Mouse (Mus musculus): Measurements from ENCODE around the gene Gm10031.
"Not testable (repeated sequence)": the region's sequence is repeated elsewhere in the genome, so short reads cannot be mapped to it uniquely, and the experiment has no call there.

Gm10031 gene

GRCm38 (mm10) chr1:156523842-156524241 is at the start of gene Gm10031:
TSS of gene Gm10031 (plus strand) at chr1:156524012.
- not testable (repeated sequence) for DNase-seq

GRCm38 (mm10) chr1:156474854-156475253 is 49.0 kb upstream of the Gm10031 start:
- no peak for DNase-seq

- no peak for DNase-seq
Observed at GRCm38 (mm10) chr1:156476016-156476415, 47.8 kb upstream of the Gm10031 start.

GRCm38 (mm10) chr1:156476535-156476934 is 47.3 kb upstream of the Gm10031 start:
- no peak for DNase-seq

- DNase-seq, result no peak
Observed at GRCm38 (mm10) chr1:156481826-156482225, 42.0 kb upstream of the Gm10031 start.

GRCm38 (mm10) chr1:156487498-156487897 is 36.3 kb upstream of the Gm10031 start:
- no peak for DNase-seq

- DNase-seq, result no peak
Observed at GRCm38 (mm10) chr1:156488031-156488430, 35.8 kb upstream of the Gm10031 start.

- DNase-seq, result no peak
Observed at GRCm38 (mm10) chr1:156491226-156491796, 32.5 kb upstream of the Gm10031 start.

GRCm38 (mm10) chr1:156495025-156495424 is 28.8 kb upstream of the Gm10031 start:
- no peak for DNase-seq

- no peak for DNase-seq
Observed at GRCm38 (mm10) chr1:156496910-156497309, 26.9 kb upstream of the Gm10031 start.

- DNase-seq, result no peak
Observed at GRCm38 (mm10) chr1:156504945-156505523, 18.8 kb upstream of the Gm10031 start.

GRCm38 (mm10) chr1:156505901-156506300 is 17.9 kb upstream of the Gm10031 start:
- DNase-seq, result no peak

GRCm38 (mm10) chr1:156507753-156508152 is 16.1 kb upstream of the Gm10031 start:
- DNase-seq, result no peak

- DNase-seq, result no peak
Observed at GRCm38 (mm10) chr1:156520136-156520780, 3.6 kb upstream of the Gm10031 start.

GRCm38 (mm10) chr1:156521796-156522517 is 1.9 kb upstream of the Gm10031 start:
- no peak for DNase-seq

- not testable (repeated sequence) for DNase-seq
Observed at GRCm38 (mm10) chr1:156532476-156533175, 8.8 kb downstream of the Gm10031 start.

GRCm38 (mm10) chr1:156533483-156533882 is 9.7 kb downstream of the Gm10031 start:
- no peak for DNase-seq

GRCm38 (mm10) chr1:156533911-156534310 is 10.1 kb downstream of the Gm10031 start:
- no peak for DNase-seq

GRCm38 (mm10) chr1:156537031-156537430 is 13.2 kb downstream of the Gm10031 start:
- DNase-seq, result no peak

GRCm38 (mm10) chr1:156537701-156538100 is 13.9 kb downstream of the Gm10031 start:
- DNase-seq, result no peak

GRCm38 (mm10) chr1:156538382-156538781 is 14.6 kb downstream of the Gm10031 start:
- no peak for DNase-seq

GRCm38 (mm10) chr1:156539787-156540560 is 16.2 kb downstream of the Gm10031 start:
- DNase-seq, result peak; percentile 18

Measured in right cerebral cortex, adult 18-20 months (tissue).